Mouse (Mus musculus) right cerebral cortex, adult 2 months (tissue): Measurements from ENCODE around the gene Tas1r1.

Experiments used
- DNase-seq, 2 experiments: peaks; one replicate each; pipeline ENCODE4 v3.0.0; 2021 to 2022; ENCODE audit warnings: low spot score in 2 of 2

Tas1r1 gene

DNA sequence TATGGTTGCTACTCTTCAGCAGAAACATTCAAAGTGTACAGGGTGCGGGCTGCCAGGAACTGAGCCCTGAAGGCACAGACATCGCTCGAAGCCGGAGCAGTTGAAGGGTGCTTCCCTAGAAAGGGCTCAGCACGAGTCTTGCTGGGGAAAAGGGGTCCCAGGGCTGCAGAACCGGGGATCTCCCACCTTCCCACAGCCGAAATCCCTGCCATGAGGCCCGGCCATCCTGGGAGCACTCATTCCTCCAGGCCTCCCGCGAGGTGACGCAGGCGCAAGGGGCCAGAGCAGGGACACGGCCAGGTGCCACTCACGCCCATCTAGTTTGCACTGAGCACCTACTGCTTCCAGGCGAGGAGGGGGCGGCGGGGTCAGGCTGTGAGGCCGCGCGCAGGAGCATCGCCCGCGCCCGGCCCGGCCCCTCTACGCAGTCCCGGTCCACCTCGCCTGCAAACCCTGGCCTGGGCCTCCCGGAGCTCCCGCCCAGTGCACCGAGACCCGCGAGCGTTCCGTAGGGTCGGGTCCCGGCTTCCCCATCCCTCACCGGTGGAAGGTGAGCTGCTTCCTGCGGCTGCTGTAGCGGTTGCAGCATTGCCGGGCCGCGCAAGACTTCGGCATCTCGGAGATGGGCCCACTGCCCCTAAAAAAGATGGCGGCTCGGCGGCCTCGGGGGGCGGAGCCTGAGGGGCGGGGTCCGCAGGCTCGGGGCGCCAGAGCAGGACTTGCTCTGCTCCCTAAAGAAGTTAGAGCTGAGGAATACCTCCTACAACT, 49.8 kb downstream of the Tas1r1 start, which contains the start of gene Thap3:
Gene Thap3 (minus strand): TSS at position 656 of the 768 bp plus-strand sequence.
- DNase-seq: peak; percentile 78 to 80

DNA sequence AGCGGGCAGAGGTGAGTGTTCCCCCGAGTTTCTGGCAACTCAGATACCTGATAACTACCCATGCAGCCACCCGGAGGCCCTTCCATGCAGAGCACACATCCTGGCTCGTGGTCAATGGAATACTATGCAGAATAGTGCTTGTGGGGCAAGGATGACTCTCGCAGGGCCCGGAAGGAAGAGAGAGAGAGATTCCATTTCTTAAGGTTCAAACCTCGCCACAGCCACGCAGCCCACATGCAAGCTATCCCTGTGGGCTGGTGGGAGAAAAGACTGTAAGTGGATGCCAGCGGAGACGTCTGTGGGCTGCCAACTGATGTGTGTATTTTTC, 50.4 kb downstream of the Tas1r1 start:
- peak in 1 of 2 experiments; percentile 54 for DNase-seq

DNA sequence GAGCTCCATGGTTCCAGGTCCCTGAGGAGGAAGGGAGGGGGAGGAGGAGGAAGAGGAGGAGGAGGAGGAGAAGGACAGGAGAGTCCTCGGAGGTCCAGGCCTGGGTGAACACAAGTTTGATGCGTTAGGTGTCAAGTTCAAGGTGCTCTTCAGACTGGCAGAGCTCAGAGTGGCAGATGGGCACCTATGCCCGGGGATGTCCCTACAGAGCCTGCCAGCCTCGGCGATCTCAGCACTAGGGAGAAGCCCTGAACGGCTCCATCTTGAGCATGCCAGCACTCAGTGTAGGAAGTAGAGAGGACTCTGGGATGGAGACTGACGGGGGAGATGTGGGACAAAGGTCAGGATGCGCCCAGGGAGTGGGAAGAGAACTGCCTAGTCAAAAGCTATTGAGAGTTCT, 51.7 kb downstream of the Tas1r1 start:
- DNase-seq: no peak

DNA sequence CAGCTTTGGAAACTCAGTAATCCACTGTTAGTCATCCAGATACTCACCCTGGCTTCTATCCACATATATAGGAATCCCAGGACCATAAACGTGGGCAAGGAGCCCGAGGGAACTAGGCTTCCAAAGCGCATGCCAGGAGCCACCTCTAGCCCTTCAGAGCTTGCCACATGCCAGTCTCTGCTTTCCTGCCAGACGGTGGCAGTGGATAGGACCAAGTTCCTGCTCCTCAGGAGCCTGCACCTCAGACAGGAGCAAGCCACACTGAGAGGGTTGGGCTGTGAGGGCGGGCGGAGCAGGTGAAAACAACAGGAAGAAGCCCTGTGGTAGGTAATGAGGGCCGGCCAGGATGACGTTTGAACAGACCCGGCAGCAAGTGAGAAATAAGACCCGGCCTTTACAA, 52.5 kb downstream of the Tas1r1 start:
- no peak for DNase-seq

DNA sequence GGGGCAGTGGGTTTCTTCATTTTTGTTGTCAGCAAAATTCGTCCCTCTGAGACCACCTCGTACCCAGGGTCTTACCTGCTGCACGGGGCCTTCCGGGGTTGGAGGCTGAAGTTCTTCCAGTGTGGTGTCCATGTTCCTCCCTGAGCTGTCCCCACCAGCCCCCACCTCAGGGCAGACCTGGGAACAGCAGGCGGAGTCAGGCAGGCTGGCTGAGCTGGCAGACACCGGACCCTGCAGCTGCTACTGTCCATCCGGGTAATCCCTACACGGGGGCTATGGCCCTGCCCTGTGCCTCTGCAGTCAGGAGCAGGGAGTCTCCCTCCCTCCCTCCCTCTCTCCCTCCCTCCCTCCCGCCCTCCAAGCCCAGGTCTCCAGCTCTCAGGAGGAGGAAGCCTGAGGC, 54.8 kb downstream of the Tas1r1 start:
- no peak for DNase-seq

DNA sequence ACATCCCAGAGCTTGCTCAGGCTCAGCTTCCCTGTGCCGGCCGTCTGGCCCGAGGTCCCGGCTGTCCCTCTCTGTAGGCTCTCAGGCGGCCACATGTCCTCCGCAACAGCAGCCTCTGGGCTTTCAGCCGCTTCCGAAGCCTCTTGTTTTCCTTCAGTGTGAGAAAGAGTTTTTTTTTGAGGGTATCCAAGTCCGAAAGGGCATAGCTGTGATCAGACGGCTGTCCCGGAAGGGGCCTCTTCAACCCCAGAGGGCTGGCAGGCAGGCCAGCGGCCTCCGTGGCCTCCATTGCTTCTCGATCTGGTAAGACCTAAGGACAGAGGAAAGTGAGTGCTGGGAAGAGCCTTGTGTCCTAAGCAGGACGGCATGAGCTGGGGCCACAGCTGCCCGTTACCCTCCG, 55.3 kb downstream of the Tas1r1 start:
- DNase-seq: no peak

DNA sequence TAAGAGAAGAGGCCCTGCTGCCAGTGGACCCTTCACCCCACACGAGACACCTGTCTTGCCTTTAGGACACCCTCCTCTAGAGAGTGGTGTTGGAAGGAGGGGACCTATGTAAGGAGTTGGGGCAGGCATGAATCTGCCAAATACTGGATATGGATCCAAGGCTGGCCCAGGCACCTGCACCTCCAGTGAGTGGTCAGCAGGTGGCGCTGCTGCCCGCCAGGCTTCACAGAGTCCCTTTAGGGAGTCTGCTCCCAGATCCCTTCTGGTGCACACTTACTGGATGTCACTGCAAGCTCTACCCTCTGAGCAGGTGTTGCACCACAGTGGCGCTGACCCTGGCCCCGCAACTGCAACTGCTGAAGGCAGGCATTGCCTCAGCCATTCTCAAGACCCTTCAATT, 57.0 kb downstream of the Tas1r1 start:
- DNase-seq: peak; percentile 86 to 88

DNA sequence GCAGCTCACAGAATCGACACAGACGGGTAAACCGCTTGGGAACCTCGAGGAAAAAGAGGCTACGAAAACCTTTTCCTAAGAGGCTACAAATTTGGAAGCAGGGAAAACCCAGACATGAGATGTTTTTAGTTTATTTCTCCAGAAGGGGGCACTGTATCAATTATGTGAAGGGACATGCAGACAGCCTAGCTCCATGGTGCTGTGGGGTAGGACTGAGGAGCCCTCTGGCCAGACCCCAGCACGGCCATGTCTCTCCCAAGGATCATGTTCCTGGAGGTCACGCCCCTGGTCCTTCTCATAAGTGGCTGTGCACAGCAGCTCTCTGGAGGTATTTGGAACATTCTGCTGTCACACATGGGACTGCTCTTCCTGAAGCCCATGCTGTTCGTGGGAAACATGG, 57.7 kb downstream of the Tas1r1 start:
- DNase-seq: no peak
